8 mouse cellular contexts compared by ENCODE assay signal in the genomic region with DNA sequence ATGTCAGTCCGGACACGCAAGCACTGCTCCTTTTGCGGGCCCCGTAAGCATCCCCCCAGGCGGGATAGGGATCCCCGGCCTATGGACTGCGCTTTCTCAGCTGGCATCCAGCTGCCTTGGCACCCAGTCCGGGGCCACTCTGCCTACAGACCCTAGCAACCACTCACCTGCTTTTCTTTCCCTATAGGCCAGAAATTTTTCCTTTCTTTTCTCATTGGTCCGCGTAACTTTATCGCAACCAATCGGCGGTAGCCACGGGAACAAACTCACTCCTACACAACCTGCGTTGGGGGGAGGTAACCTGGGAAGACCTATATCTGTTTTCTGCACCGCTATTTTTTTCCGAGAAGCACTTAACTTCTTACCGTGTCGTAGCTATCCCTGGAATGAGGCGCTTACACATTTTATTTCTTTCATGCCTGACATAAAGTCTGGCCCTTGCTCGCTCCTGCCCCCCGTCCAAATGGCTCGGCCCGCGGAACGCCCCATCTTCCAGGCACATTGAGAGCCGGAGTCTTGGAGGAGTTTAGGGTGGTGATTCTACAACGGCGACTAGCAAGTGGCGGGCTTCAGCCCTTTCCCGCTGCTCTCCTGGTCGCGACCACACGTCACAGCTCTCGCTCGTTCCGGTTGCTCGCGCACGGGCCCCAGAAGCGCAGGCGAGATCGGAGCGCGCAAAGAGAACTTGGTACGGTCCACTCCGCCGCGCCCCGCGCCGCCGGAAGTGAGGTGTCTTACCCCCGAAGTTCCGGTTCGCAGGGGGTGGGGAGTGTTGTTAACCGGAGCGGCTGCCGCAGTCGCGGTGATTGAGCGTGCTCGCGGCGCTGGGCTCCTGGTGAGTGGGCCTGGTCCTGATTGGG. TPM values are rescaled to one million over a fixed set of nuclear protein-coding genes. Genes with fewer than 3 reads are reported as not detected.
DNase-seq lines count a peak whose midpoint lies in the region; ATAC-seq lines count a peak whose summit lies in the region.

A gene (plus strand): TSS at position 283 of the 860 bp plus-strand sequence.

- peak; percentile 97 for DNase-seq in adipocyte (ENCODE audit: low spot score)
- peak; percentile 96 for DNase-seq in embryo, embryonic 10 days (ENCODE audit: low spot score)
- DNase-seq in gastrocnemius, postnatal 10 days: peak; percentile 87
- DNase-seq in induced T-regulatory cell, adult 2 months (ENCODE audit: low read depth): peak; percentile 98
- peak; percentile 90 to 94 for DNase-seq in left cerebral cortex, adult 9 months (ENCODE audit: low spot score in 2 of 2)
- peak; percentile 89 for DNase-seq in right cerebral cortex, postnatal 14 days
- peak; percentile 89 for DNase-seq in urinary bladder, postnatal 36 days (ENCODE audit: low spot score in 2 of 2)

- ATAC-seq in megakaryocyte progenitor cell, adult 5-6 weeks (replicated peaks; ENCODE audit: poor library complexity): peak; percentile 82

RNA-seq across cellular contexts. Expression of the gene that starts here (rescaled TPM):
- total RNA-seq in gastrocnemius, postnatal 10 days (2021): 10 to 100 TPM; 18.4 to 22.1 TPM
- total RNA-seq in megakaryocyte progenitor cell, adult 5-6 weeks (2015): 23.1 and 25.2 TPM in 2 replicates
- 10.1 and 11.2 TPM in 2 replicates for total RNA-seq in megakaryocyte progenitor cell, adult 5-6 weeks (2017)

Comparison
In these comparisons a context has a peak if more than half of its experiments do, and no peak if none do; other contexts are left out.
1. Peak in every context shown above with its lines: DNase-seq and ATAC-seq.